Mouse (Mus musculus): ENCODE results near the gene Dpagt1. TPM values are rescaled to one million over a fixed set of nuclear protein-coding genes. Genes with fewer than 3 reads are reported as not detected.

The Dpagt1 gene
- polyA plus RNA-seq, 1 experiment from 2014 or later: 51.6 TPM

GRCm38 (mm10) chr9:44342173-44342572, 16.4 kb downstream of the Dpagt1 start:
- 87% methylated on average over 3 of the region's 3 CpGs for WGBS
- peak overlapping the region; percentile 12; the same call in 1 of the 2 replicates for H3K4me3 ChIP-seq (ENCODE audit: low read depth, low read length)
- peaks cover 4% of the 10 kb centered on the region; the same call in 1 of the 2 replicates for H3K36me3 ChIP-seq (ENCODE audit: control insufficient read depth, insufficient read depth, low read length)

GRCm38 (mm10) chr9:44342605-44343004, 16.8 kb downstream of the Dpagt1 start:
- ATAC-seq (ENCODE audit: low FRiP score) (no peak), DNase-seq (ENCODE audit: low spot score) (no peak)
- H3K4me2 ChIP-seq (replicated peaks; ENCODE audit: low read depth, low read length): no peak overlapping the region
- 0 out of 2 replicates have a peak overlapping the region, but pooled peaks have one; percentile 6 for H3K27ac ChIP-seq (ENCODE audit: low read depth, low read length)
- H3K4me3 ChIP-seq (ENCODE audit: low read depth, low read length): no peak overlapping the region
- no peaks in the 10 kb centered on the region for H3K27me3 ChIP-seq (ENCODE audit: control insufficient read depth, insufficient read depth, low read length)
- no peak overlapping the region for H3K9ac ChIP-seq (ENCODE audit: low read depth, low read length)
- WGBS: 95% methylated on average over 1 of the region's 1 CpGs
- peaks cover 4% of the 10 kb centered on the region; the same call in 1 of the 2 replicates for H3K4me1 ChIP-seq (replicated peaks; ENCODE audit: control insufficient read depth, insufficient read depth, low read length)
- H3K9me3 ChIP-seq (ENCODE audit: control insufficient read depth, low read length): no peaks in the 10 kb centered on the region
- peaks cover 4% of the 10 kb centered on the region; the same call in 1 of the 2 replicates for H3K36me3 ChIP-seq (ENCODE audit: control insufficient read depth, insufficient read depth, low read length)

More at GRCm38 (mm10) chr9:44342173-44342572, 16.4 kb downstream of the Dpagt1 start:
- 0 out of 2 replicates have a peak overlapping the region, but pooled peaks have one; percentile 6 for H3K27ac ChIP-seq (ENCODE audit: low read depth, low read length)
- no peaks in the 10 kb centered on the region for H3K27me3 ChIP-seq (ENCODE audit: control insufficient read depth, insufficient read depth, low read length)
- H3K9me3 ChIP-seq (ENCODE audit: control insufficient read depth, low read length): no peaks in the 10 kb centered on the region
- no peak overlapping the region for H3K9ac ChIP-seq (ENCODE audit: low read depth, low read length)
- DNase-seq (ENCODE audit: low spot score) (no peak), ATAC-seq (ENCODE audit: low FRiP score) (no peak)
- no peak overlapping the region for H3K4me2 ChIP-seq (replicated peaks; ENCODE audit: low read depth, low read length)
- peaks cover 4% of the 10 kb centered on the region; the same call in 1 of the 2 replicates for H3K4me1 ChIP-seq (replicated peaks; ENCODE audit: control insufficient read depth, insufficient read depth, low read length)

GRCm38 (mm10) chr9:44343290-44343689, 17.5 kb downstream of the Dpagt1 start:
- Histone ChIP-seq H3K27me3 (ENCODE audit: control insufficient read depth, insufficient read depth, low read length) (no peaks in the 10 kb centered on the region), H3K9me3 (ENCODE audit: control insufficient read depth, low read length) (no peaks in the 10 kb centered on the region), H3K36me3 (ENCODE audit: control insufficient read depth, insufficient read depth, low read length) (peaks cover 4% of the 10 kb centered on the region; the same call in 1 of the 2 replicates), H3K9ac (ENCODE audit: low read depth, low read length) (peak overlapping the region; percentile 78), H3K4me2 (replicated peaks; ENCODE audit: low read depth, low read length) (peak overlapping the region; percentile 45), H3K4me1 (replicated peaks; ENCODE audit: control insufficient read depth, insufficient read depth, low read length) (peaks cover 4% of the 10 kb centered on the region; the same call in 1 of the 2 replicates), H3K27ac (ENCODE audit: low read depth, low read length) (peak overlapping the region; percentile 98), H3K4me3 (ENCODE audit: low read depth, low read length) (peak overlapping the region; percentile 75)
- DNase-seq (ENCODE audit: low spot score) (no peak), ATAC-seq (ENCODE audit: low FRiP score) (peak; percentile 15; the same call in 1 of the 2 replicates)
- WGBS: 15% methylated on average over 6 of the region's 6 CpGs

- Histone ChIP-seq H3K4me3 (ENCODE audit: low read depth, low read length) (peak within 1 kb of the TSS; percentile 75), H3K27ac (ENCODE audit: low read depth, low read length) (peak within 1 kb of the TSS; percentile 98), H3K4me1 (replicated peaks; ENCODE audit: control insufficient read depth, insufficient read depth, low read length) (peaks cover 4% of the 10 kb centered on the region; the same call in 1 of the 2 replicates), H3K9ac (ENCODE audit: low read depth, low read length) (peak within 1 kb of the TSS; percentile 78), H3K4me2 (replicated peaks; ENCODE audit: low read depth, low read length) (peak within 1 kb of the TSS; percentile 45), H3K9me3 (ENCODE audit: control insufficient read depth, low read length) (no peaks in the 10 kb centered on the region), H3K27me3 (ENCODE audit: control insufficient read depth, insufficient read depth, low read length) (no peaks in the 10 kb centered on the region), H3K36me3 (ENCODE audit: control insufficient read depth, insufficient read depth, low read length) (peaks cover 9% of the 10 kb centered on the region)
- ATAC-seq (ENCODE audit: low FRiP score): peak; percentile 97
- DNase-seq (ENCODE audit: low spot score): peak; percentile 91
- WGBS: under 1% methylated on average over 39 of the region's 39 CpGs
These were observed 18.1 kb downstream of the Dpagt1 start, which contains the start of gene Hmbs for GRCm38 (mm10) chr9:44343781-44344421. TSS of gene Hmbs (minus strand) at chr9:44344228.

GRCm38 (mm10) chr9:44345570-44346433, 20.0 kb downstream of the Dpagt1 start:
- Histone ChIP-seq H3K27ac (ENCODE audit: low read depth, low read length) (no peak overlapping the region), H3K4me1 (replicated peaks; ENCODE audit: control insufficient read depth, insufficient read depth, low read length) (peaks cover 4% of the 10 kb centered on the region; the same call in 1 of the 2 replicates), H3K9me3 (ENCODE audit: control insufficient read depth, low read length) (no peaks in the 10 kb centered on the region), H3K4me3 (ENCODE audit: low read depth, low read length) (no peak overlapping the region), H3K4me2 (replicated peaks; ENCODE audit: low read depth, low read length) (no peak overlapping the region), H3K27me3 (ENCODE audit: control insufficient read depth, insufficient read depth, low read length) (no peaks in the 10 kb centered on the region), H3K36me3 (ENCODE audit: control insufficient read depth, insufficient read depth, low read length) (peaks cover 14% of the 10 kb centered on the region), H3K9ac (ENCODE audit: low read depth, low read length) (no peak overlapping the region)
- no peak for DNase-seq (ENCODE audit: low spot score)
- WGBS: 92% methylated on average over 5 of the region's 6 CpGs
- no peak for ATAC-seq (ENCODE audit: low FRiP score)

- WGBS: 94% methylated on average over 9 of the region's 9 CpGs
- H3K27me3 ChIP-seq (ENCODE audit: control insufficient read depth, insufficient read depth, low read length): no peaks in the 10 kb centered on the region
- no peak for DNase-seq (ENCODE audit: low spot score)
- H3K36me3 ChIP-seq (ENCODE audit: control insufficient read depth, insufficient read depth, low read length): peaks cover 16% of the 10 kb centered on the region
- no peak overlapping the region for H3K27ac ChIP-seq (ENCODE audit: low read depth, low read length)
- peaks cover 4% of the 10 kb centered on the region; the same call in 1 of the 2 replicates for H3K4me1 ChIP-seq (replicated peaks; ENCODE audit: control insufficient read depth, insufficient read depth, low read length)
- no peak overlapping the region for H3K4me3 ChIP-seq (ENCODE audit: low read depth, low read length)
- H3K9me3 ChIP-seq (ENCODE audit: control insufficient read depth, low read length): no peaks in the 10 kb centered on the region
- no peak overlapping the region for H3K4me2 ChIP-seq (replicated peaks; ENCODE audit: low read depth, low read length)
- no peak for ATAC-seq (ENCODE audit: low FRiP score)
- no peak overlapping the region for H3K9ac ChIP-seq (ENCODE audit: low read depth, low read length)
These were observed 21.3 kb downstream of the Dpagt1 start for GRCm38 (mm10) chr9:44347166-44347565.

GRCm38 (mm10) chr9:44347621-44348020, 21.8 kb downstream of the Dpagt1 start:
- Histone ChIP-seq H3K9ac (ENCODE audit: low read depth, low read length) (no peak overlapping the region), H3K36me3 (ENCODE audit: control insufficient read depth, insufficient read depth, low read length) (peaks cover 17% of the 10 kb centered on the region), H3K9me3 (ENCODE audit: control insufficient read depth, low read length) (no peaks in the 10 kb centered on the region), H3K27me3 (ENCODE audit: control insufficient read depth, insufficient read depth, low read length) (no peaks in the 10 kb centered on the region), H3K4me3 (ENCODE audit: low read depth, low read length) (no peak overlapping the region), H3K27ac (ENCODE audit: low read depth, low read length) (no peak overlapping the region), H3K4me1 (replicated peaks; ENCODE audit: control insufficient read depth, insufficient read depth, low read length) (peaks cover 4% of the 10 kb centered on the region; the same call in 1 of the 2 replicates), H3K4me2 (replicated peaks; ENCODE audit: low read depth, low read length) (no peak overlapping the region)
- DNase-seq (ENCODE audit: low spot score) (no peak), ATAC-seq (ENCODE audit: low FRiP score) (no peak)
- 93% methylated on average over 4 of the region's 4 CpGs for WGBS

GRCm38 (mm10) chr9:44348546-44348945, 22.7 kb downstream of the Dpagt1 start:
- Histone ChIP-seq H3K27ac (ENCODE audit: low read depth, low read length) (no peak overlapping the region), H3K9ac (ENCODE audit: low read depth, low read length) (no peak overlapping the region), H3K4me2 (replicated peaks; ENCODE audit: low read depth, low read length) (no peak overlapping the region), H3K4me1 (replicated peaks; ENCODE audit: control insufficient read depth, insufficient read depth, low read length) (no peaks in the 10 kb centered on the region), H3K27me3 (ENCODE audit: control insufficient read depth, insufficient read depth, low read length) (no peaks in the 10 kb centered on the region), H3K9me3 (ENCODE audit: control insufficient read depth, low read length) (no peaks in the 10 kb centered on the region), H3K36me3 (ENCODE audit: control insufficient read depth, insufficient read depth, low read length) (peaks cover 24% of the 10 kb centered on the region), H3K4me3 (ENCODE audit: low read depth, low read length) (no peak overlapping the region)
- DNase-seq (ENCODE audit: low spot score) (no peak), ATAC-seq (ENCODE audit: low FRiP score) (no peak)
- over 99% methylated on average over 4 of the region's 4 CpGs for WGBS

Data from hindbrain, embryonic 11.5 days (tissue).